Mouse (Mus musculus) left cerebral cortex, postnatal 4 days (tissue): Measurements from ENCODE around the gene Vmo1. TPM values are rescaled to one million over a fixed set of nuclear protein-coding genes. Genes with fewer than 3 reads are reported as not detected.
"Not testable (repeated sequence)": the region's sequence is repeated elsewhere in the genome, so short reads cannot be mapped to it uniquely, and the experiment has no call there.

Experiments
- DNase-seq: peaks from one replicate; pipeline ENCODE4 v3.0.0-alpha.2; 2022
- intact Hi-C: fragments of 180-260 bp; cut with DNase I; formaldehyde crosslinking; loops from one replicate; pipeline ENCODE4 v1.15.1; 2025
- total RNA-seq, 2 experiments: library from RNA; stranded (reverse); gene quantifications; 2 replicates each; pipeline ENCODE4 v1.2.3; 2021

Vmo1 gene
- total RNA-seq, 2 experiments from 2014 or later, result 0.62 TPM; not detected in 1

GRCm38 (mm10) chr11:70523306-70523989, 9.0 kb upstream of the Vmo1 start:
- DNase-seq, intact Hi-C loops: not testable (repeated sequence)

DNA sequence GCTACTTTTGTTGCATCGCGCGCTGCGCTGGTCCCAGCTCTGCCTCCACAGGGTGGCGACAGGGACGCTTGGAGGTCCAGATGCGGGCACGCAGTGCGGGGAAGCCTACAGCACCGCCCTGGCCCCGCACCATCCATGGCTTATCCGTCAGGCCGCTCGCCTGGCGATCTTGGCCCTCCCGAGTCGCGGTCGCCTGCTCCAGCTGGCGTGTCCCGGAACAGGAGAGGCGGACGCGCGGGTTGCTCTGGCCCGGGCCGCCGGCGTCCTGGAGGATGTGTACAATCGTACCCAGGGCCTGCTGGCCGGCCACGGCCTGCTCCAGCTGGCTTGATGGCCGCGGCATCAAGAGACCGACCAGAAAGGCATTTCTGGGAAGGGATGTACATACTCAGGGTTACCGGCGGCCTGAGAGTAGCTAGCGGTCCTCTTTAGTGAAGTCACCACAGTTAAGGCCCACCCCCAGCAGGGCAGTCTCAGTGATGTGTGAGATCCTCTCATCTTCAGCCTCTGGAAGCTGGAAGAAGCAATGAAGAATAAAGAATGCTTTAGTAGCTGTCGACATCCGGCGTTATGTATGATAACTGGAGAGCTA, 5.9 kb upstream of the Vmo1 start:
- DNase-seq, result peak; percentile 32
- intact Hi-C loops, result no loop called here

GRCm38 (mm10) chr11:70518923-70519322, 4.5 kb upstream of the Vmo1 start, which contains the start of gene Gltpd2:
TSS of gene Gltpd2 (plus strand) at chr11:70519196.
- intact Hi-C loops, result loop anchor here (10.0 kb wide), 1 partner anchor 236 kb away; no protein-coding TSS in a partner anchor
- no peak for DNase-seq

GRCm38 (mm10) chr11:70518436-70518835, 4.0 kb upstream of the Vmo1 start:
- no peak for DNase-seq
- intact Hi-C loops, result loop anchor here (10.0 kb wide), 1 partner anchor 236 kb away; no protein-coding TSS in a partner anchor

GRCm38 (mm10) chr11:70516352-70516751, 1.9 kb upstream of the Vmo1 start:
- no peak for DNase-seq
- intact Hi-C loops, result loop anchor here (10.0 kb wide), 1 partner anchor 238 kb away; no protein-coding TSS in a partner anchor

DNA sequence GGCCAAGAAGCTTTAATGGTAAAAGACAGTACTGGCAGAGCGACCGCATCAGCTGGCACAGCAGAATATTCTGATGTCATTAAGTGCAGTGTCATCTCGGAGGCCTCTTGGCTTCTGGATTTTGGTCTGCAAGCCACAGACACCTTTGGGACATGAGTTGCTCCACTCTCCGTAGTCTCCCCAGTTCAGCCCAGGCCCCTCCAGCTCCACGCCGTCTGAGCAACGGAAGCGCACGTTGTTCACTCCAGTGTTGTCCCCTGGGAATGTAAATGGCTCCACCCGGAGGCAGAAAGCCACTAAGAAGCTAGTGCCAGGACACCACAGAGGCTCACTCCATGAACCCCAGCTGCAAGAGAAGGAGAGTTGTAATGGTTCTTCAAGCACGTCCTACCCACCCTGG, 896 bp downstream of the Vmo1 start:
- DNase-seq, result no peak
- intact Hi-C loops, result loop anchor here (10.0 kb wide), 1 partner anchor 241 kb away; no protein-coding TSS in a partner anchor

DNA sequence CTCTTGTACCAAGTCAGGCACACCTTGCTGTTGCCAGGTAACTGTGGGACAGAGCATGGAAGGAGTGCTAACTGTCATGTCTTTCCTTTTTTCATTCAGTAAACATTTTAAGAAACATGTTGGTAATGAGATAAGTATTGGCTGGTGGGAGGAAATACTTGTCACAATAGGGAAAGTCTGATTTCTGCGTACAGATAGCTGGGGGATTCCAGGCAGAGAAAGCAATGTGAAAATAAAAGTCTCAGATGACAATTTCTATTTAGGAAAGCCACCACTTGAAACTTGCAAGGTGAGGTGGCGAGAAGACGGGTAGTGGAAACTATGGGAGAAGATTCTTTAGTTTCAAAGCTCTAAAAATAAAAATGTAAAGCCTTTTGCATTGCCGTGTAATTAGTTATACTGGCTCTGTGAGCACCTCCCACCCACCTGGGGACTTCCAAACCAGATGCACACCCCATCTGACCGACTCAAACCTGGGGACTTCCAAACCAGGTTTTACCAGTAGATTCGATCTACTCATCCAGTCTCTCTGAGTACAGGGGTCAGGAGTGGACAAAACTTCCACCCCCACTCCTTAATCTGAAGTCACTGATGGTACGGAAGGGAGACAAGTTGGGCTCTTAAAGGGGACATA, 1.6 kb downstream of the Vmo1 start:
- intact Hi-C loops, result loop anchor here (10.0 kb wide), 1 partner anchor 242 kb away; no protein-coding TSS in a partner anchor
- no peak for DNase-seq

- no peak for DNase-seq
- intact Hi-C loops, result loop anchor here (10.0 kb wide), 1 partner anchor 243 kb away; no protein-coding TSS in a partner anchor
Measured at GRCm38 (mm10) chr11:70511825-70512224, 2.6 kb downstream of the Vmo1 start.

DNA sequence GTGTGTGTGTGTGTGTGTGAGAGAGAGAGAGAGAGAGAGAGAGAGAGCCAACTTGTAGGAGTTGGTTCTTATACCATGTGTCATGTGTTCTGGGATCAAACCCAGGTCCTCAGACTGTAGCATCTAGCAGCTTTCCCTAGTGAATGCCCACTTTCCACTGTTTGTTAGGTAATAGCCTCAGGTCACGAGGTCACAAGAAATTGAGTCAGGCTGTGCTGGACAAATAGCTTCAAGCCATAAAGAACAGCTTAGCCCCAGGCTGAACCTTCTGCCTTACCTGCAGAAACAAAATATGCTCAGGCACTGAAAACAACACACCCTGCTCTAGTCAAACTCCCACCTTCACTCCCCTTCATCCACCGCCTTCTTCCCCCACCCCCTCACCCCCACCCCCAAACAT, 3.2 kb downstream of the Vmo1 start:
- no peak for DNase-seq
- intact Hi-C loops, result loop anchor here (10.0 kb wide), 1 partner anchor 244 kb away; no protein-coding TSS in a partner anchor

DNA sequence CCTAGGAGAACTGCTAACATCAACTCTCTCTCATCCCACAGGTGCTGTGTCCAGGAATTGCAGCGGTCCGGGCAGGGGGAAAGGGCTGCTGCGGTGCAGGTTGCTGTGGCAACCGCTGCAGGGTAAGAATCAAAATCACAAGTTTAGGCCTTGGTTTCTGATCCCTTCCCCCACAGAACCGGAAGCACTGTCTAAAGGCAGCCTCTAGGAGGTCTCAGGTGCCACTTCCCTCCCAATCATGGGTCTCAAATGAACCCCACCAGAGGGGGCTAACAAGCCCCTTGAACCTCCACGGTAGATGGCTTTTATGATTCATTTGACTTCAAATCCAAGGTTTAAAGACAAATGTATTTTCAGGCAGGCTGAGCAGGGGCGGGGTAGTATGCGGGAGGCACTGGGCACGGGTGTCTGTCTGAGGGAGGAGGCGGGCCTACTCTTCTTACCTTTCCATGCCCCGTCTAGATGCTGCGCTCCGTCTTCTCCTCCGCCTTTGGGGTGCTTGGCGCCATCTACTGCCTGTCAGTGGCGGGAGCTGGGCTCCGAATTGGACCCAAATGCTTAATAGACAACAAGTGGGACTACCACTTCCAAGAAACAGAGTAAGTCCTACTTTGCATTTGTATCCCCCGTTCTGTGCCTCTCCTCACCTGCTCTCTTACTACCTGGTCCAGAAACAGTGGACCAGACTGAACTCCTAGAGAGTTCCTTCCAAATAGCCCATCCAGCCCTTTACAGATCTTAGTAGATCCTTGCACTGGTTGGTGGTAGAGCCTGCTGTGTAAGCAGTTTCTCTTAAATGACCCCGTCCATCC, 4.5 kb downstream of the Vmo1 start:
- DNase-seq, result peak; percentile 40
- intact Hi-C loops, result loop anchor here (5.0 to 10.0 kb wide), 3 partner anchors 58 to 245 kb away; partner anchors contain the start of gene Med11

DNA sequence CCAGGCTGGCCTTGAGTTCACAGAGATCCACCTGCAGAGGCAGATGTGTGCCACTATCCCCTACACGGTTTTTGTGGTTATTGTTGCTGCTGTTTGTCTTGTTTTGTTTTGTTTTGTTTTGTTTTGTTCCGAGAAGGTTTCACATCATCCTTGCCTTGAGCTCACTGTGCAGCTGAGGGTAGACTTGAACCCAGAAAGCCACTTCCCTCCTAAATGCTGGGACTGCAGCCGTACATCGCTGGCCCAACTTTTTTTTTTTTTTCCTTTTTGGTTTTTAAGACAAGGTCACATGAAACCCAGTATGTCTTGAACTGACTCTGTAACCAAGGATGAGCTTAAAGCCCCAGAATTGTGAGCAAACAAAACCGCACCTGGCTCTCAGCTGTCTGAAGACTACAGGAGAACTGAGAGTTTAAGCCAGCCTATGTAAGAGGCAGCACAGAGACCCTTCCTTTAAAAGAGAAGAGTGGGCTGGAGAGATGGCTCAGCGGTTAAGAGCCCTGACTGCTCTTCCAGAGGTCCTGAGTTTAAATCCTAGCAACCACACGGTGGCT, 7.4 kb downstream of the Vmo1 start:
- no peak for DNase-seq
- intact Hi-C loops, result loop anchor here (5.0 kb wide), 2 partner anchors 55 to 85 kb away; partner anchors contain the start of gene Med11

DNA sequence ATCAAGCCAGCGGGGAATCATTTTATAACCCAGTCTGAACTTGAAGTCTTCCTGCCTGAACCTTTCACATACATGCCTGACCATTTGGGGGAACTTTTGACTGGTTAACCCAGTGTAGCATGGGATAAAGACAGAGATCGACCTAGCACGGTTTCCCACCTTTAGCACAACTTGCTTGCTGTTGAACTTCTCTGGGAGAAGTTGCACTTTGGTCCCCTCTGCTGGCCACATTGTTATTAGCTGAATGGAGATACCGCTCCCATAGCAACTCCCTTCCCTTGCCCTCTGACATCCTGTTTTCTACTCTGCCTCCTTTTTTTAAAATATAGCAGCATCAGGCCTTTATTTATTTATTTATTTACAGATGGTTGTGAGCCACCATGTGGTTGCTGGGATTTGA, 8.0 kb downstream of the Vmo1 start:
- peak; percentile 63 for DNase-seq
- intact Hi-C loops, result loop anchor here (5.0 kb wide), 2 partner anchors 54 to 84 kb away; partner anchors contain the start of gene Med11

DNA sequence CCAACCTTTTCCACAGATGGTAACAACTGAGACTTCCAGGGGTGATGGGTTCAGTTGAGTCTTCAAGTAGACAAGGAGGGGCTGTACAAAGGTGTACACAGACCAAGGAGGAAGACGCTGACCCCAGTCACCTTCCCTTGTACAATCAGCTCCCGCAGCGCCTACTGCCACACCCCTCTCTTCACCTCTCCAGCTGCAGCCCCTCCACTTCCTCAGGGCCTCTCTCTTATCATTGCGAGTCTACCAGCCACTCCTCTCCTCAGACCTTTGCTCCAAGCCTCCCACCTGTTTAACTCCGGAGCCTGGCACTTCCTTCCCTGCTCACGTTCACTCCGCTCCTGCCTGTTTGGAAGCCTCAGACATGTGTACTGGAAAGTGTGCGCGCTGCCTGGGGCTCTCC, 9.4 kb downstream of the Vmo1 start, which contains the start of gene Tm4sf5:
Gene Tm4sf5 (plus strand): TSS at position 275 of the 400 bp plus-strand sequence.
- intact Hi-C loops, result loop anchor here (5.0 kb wide), 2 partner anchors 53 to 83 kb away; partner anchors contain the start of gene Med11

GRCm38 (mm10) chr11:70502018-70502417, 12.4 kb downstream of the Vmo1 start:
- intact Hi-C loops, result no loop called here
- no peak for DNase-seq

More for the DNA sequence above, 9.4 kb downstream of the Vmo1 start, which contains the start of gene Tm4sf5:
- no peak for DNase-seq

GRCm38 (mm10) chr11:70500476-70500812, 14.0 kb downstream of the Vmo1 start:
- no peak for DNase-seq
- intact Hi-C loops, result no loop called here

DNA sequence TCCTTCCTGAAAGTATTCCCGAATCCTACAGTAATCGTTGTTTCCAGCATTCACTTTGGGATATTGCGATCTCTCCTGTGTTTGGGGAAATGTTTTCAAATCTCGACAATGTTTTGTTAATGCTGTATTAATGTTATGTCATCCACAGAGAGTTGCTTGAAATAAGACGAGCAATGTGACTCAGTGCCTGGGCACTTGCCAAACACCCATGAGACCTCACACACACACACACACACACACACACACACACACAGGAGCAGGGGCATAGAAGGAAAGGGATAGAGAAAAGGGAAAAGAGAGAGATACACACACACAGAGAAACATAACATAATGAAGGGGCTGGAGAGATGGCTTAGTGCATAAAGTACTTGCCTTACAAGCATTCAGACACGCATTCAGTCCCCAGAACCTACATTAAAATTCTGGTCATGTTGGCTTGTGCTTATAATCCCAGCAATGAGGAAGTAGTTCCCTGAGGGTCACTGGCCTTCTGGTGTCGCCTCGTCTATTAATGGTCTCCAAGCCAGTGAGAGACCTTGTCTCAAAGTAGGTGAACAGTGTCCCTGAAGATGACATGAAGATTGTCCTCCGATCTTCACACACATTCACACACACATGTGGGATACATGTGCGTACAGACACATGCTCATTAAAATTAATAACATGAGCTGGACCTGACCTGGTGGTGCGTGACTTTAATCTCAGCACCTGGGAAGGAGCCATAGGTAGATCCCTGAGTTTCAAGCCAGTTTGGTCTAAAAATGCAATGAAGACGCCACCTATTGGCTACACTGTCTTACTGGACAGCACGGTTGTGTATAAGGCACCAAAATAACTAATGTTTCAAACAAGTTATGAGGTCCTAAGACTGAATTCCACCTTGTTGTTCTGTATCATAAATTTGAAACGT, 14.6 kb downstream of the Vmo1 start:
- DNase-seq, result no peak
- intact Hi-C loops, result no loop called here

GRCm38 (mm10) chr11:70489684-70490083, 24.7 kb downstream of the Vmo1 start:
- intact Hi-C loops, result no loop called here
- DNase-seq, result no peak

DNA sequence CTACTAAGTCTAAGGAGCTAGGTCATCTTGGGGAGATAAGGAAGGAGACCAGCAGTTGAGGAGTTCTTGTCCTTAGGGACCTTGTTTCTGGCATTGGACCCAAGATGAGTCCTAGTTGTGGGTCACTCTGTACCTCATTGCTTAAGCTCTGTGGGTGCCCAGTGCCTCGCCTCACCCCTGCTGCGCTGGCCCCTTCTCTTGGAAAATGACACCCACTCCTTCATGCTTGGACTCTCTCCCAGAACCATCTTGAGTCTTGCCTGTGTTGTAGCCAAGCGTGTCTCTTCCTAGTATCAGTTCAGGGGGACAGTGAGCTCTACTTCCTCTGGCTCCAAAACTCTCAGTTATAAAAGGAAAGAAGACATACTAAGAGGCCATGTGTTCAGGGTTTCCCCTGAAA, 25.3 kb downstream of the Vmo1 start:
- DNase-seq, result no peak
- intact Hi-C loops, result no loop called here

GRCm38 (mm10) chr11:70487816-70488215, 26.6 kb downstream of the Vmo1 start:
- DNase-seq, result no peak
- intact Hi-C loops, result no loop called here
